Mouse (Mus musculus) embryonic facial prominence, embryonic 15.5 days (tissue): ENCODE data around the gene Cox4i1. TPM values are rescaled to one million over a fixed set of nuclear protein-coding genes. Genes with fewer than 3 reads are reported as not detected.

ENCODE experiments used
- ATAC-seq: fragments of 200-750 bp; cut with Nextera tagmentation; 2 replicates; pipeline ENCODE4 v1.8.0; 2017; ENCODE audit warnings: low read depth, moderate TSS enrichment; ENCODE audit not compliant: insufficient number of reproducible peaks, low FRiP score, low TSS enrichment
- H3K27ac ChIP-seq: fragments of 300-500 bp; sonication (generic); replicated peaks from 2 replicates; pipeline ENCODE4 v1.5.1; 2015; ENCODE audit warnings: mild to moderate bottlenecking, inconsistent platforms
- H3K27me3 ChIP-seq: fragments of 300-500 bp; sonication (generic); 2 replicates; pipeline ENCODE4 v1.6.1; 2015; ENCODE audit warnings: inconsistent platforms
- H3K36me3 ChIP-seq: fragments of 300-500 bp; sonication (generic); 2 replicates; pipeline ENCODE4 v1.6.1; 2015; ENCODE audit warnings: mild to moderate bottlenecking, inconsistent platforms
- H3K4me1 ChIP-seq: fragments of 300-500 bp; sonication (generic); 2 replicates; pipeline ENCODE4 v1.6.1; 2015; ENCODE audit warnings: inconsistent platforms
- H3K4me2 ChIP-seq: fragments of 300-500 bp; sonication (generic); replicated peaks from 2 replicates; pipeline ENCODE4 v1.6.1; 2015; ENCODE audit warnings: mild to moderate bottlenecking, inconsistent platforms
- H3K4me3 ChIP-seq: fragments of 300-500 bp; sonication (generic); replicated peaks from 2 replicates; pipeline ENCODE4 v1.5.1; 2015; ENCODE audit warnings: mild to moderate bottlenecking, inconsistent platforms
- H3K9ac ChIP-seq: fragments of 300-500 bp; sonication (generic); 2 replicates; pipeline ENCODE4 v1.6.1; 2015; ENCODE audit warnings: inconsistent platforms
- H3K9me3 ChIP-seq: fragments of 300-500 bp; sonication (generic); replicated peaks from 2 replicates; pipeline ENCODE4 v1.6.1; 2016; ENCODE audit warnings: inconsistent platforms
- WGBS: fragments of 180-500 bp; shearing (Covaris S2); methylation state at CpG from one replicate; pipeline ENCODE4 v1.1.7; 2015; 5-methylcytosine and 5-hydroxymethylcytosine counted together
- polyA plus RNA-seq: library from polyadenylated mRNA; unstranded; fragments of >200 nt; fragmentation: Nextera tagmentation; extraction: Ambion mirVana; gene quantifications from 2 replicates; pipeline ENCODE4 v1.2.1, GENCODE M21; 2015

Cox4i1 gene
- polyA plus RNA-seq, result 1,008 and 1,040 TPM in 2 replicates

- under 1% methylated on average over 103 of the region's 105 CpGs for WGBS
- Histone ChIP-seq H3K4me1 (peaks cover 50% of the 10 kb centered on the region), H3K27ac (peak within 1 kb of the TSS; percentile 92), H3K9me3 (no peaks in the 10 kb centered on the region), H3K9ac (peak within 1 kb of the TSS; percentile 98), H3K36me3 (peaks cover 28% of the 10 kb centered on the region), H3K4me2 (peak within 1 kb of the TSS; percentile 85), H3K27me3 (no peaks in the 10 kb centered on the region), H3K4me3 (peak within 1 kb of the TSS; percentile 99)
- ATAC-seq, result peak; percentile 95
Measured at GRCm38 (mm10) chr8:120667561-120668373, at the start of gene Cox4i1, which contains the start of gene Gm27021. Gene Cox4i1 (plus strand): TSS chr8:120668222. Gene Gm27021 (minus strand): TSS chr8:120668079.

GRCm38 (mm10) chr8:120619235-120620180 lies 48.5 kb upstream of the Cox4i1 start:
- Histone ChIP-seq H3K27ac (0 out of 2 replicates have a peak overlapping the region, but pooled peaks have one; percentile 4), H3K36me3 (no peaks in the 10 kb centered on the region), H3K27me3 (no peaks in the 10 kb centered on the region), H3K9ac (no peak overlapping the region), H3K4me1 (peaks cover 17% of the 10 kb centered on the region; the same call in 1 of the 2 replicates), H3K4me2 (no peak overlapping the region), H3K9me3 (no peaks in the 10 kb centered on the region), H3K4me3 (no peak overlapping the region)
- ATAC-seq, result no peak
- 72% methylated on average over 11 of the region's 11 CpGs for WGBS

GRCm38 (mm10) chr8:120620441-120620840 lies 47.6 kb upstream of the Cox4i1 start:
- 57% methylated on average over 7 of the region's 7 CpGs for WGBS
- H3K9ac ChIP-seq, result no peak overlapping the region
- no peaks in the 10 kb centered on the region for H3K9me3 ChIP-seq
- H3K27ac ChIP-seq, result no peak overlapping the region
- H3K4me2 ChIP-seq, result no peak overlapping the region
- peaks cover 17% of the 10 kb centered on the region; the same call in 1 of the 2 replicates for H3K4me1 ChIP-seq
- no peak for ATAC-seq
- H3K4me3 ChIP-seq, result no peak overlapping the region
- H3K36me3 ChIP-seq, result no peaks in the 10 kb centered on the region
- H3K27me3 ChIP-seq, result no peaks in the 10 kb centered on the region

GRCm38 (mm10) chr8:120622161-120622560 lies 45.9 kb upstream of the Cox4i1 start:
- Histone ChIP-seq H3K4me3 (no peak overlapping the region), H3K9ac (no peak overlapping the region), H3K27ac (no peak overlapping the region), H3K4me1 (peaks cover 10% of the 10 kb centered on the region; the same call in 1 of the 2 replicates), H3K4me2 (no peak overlapping the region), H3K27me3 (no peaks in the 10 kb centered on the region), H3K36me3 (no peaks in the 10 kb centered on the region), H3K9me3 (no peaks in the 10 kb centered on the region)
- 70% methylated on average over 14 of the region's 14 CpGs for WGBS
- ATAC-seq, result no peak

GRCm38 (mm10) chr8:120623608-120624007 lies 44.4 kb upstream of the Cox4i1 start:
- Histone ChIP-seq H3K4me1 (no peaks in the 10 kb centered on the region), H3K4me3 (no peak overlapping the region), H3K9ac (no peak overlapping the region), H3K4me2 (no peak overlapping the region), H3K27ac (no peak overlapping the region), H3K9me3 (no peaks in the 10 kb centered on the region), H3K27me3 (no peaks in the 10 kb centered on the region), H3K36me3 (no peaks in the 10 kb centered on the region)
- no peak for ATAC-seq
- WGBS, result 36% methylated on average over 2 of the region's 2 CpGs

GRCm38 (mm10) chr8:120626461-120626860 lies 41.6 kb upstream of the Cox4i1 start:
- no peak overlapping the region for H3K9ac ChIP-seq
- 59% methylated on average over 11 of the region's 11 CpGs for WGBS
- no peak for ATAC-seq

GRCm38 (mm10) chr8:120627298-120627697 lies 40.7 kb upstream of the Cox4i1 start:
- Histone ChIP-seq H3K9ac (no peak overlapping the region), H3K9me3 (no peaks in the 10 kb centered on the region), H3K27ac (no peak overlapping the region), H3K36me3 (no peaks in the 10 kb centered on the region), H3K4me1 (peaks cover 12% of the 10 kb centered on the region), H3K27me3 (no peaks in the 10 kb centered on the region), H3K4me2 (no peak overlapping the region), H3K4me3 (no peak overlapping the region)
- 82% methylated on average over 5 of the region's 5 CpGs for WGBS
- ATAC-seq, result no peak

More at GRCm38 (mm10) chr8:120626461-120626860, 41.6 kb upstream of the Cox4i1 start:
- Histone ChIP-seq H3K27ac (no peak overlapping the region), H3K4me2 (no peak overlapping the region), H3K4me3 (no peak overlapping the region), H3K9me3 (no peaks in the 10 kb centered on the region), H3K36me3 (no peaks in the 10 kb centered on the region), H3K4me1 (peaks cover 4% of the 10 kb centered on the region), H3K27me3 (no peaks in the 10 kb centered on the region)

GRCm38 (mm10) chr8:120630031-120630430 lies 38.0 kb upstream of the Cox4i1 start:
- 43% methylated on average over 5 of the region's 5 CpGs for WGBS
- Histone ChIP-seq H3K36me3 (no peaks in the 10 kb centered on the region), H3K27me3 (no peaks in the 10 kb centered on the region), H3K4me3 (no peak overlapping the region), H3K27ac (no peak overlapping the region), H3K4me1 (peaks cover 36% of the 10 kb centered on the region), H3K9me3 (no peaks in the 10 kb centered on the region), H3K9ac (no peak overlapping the region), H3K4me2 (no peak overlapping the region)
- no peak for ATAC-seq

- Histone ChIP-seq H3K9ac (no peak overlapping the region), H3K4me2 (no peak overlapping the region), H3K27ac (no peak overlapping the region), H3K36me3 (no peaks in the 10 kb centered on the region), H3K4me1 (peaks cover 36% of the 10 kb centered on the region), H3K4me3 (no peak overlapping the region), H3K27me3 (no peaks in the 10 kb centered on the region), H3K9me3 (no peaks in the 10 kb centered on the region)
- 50% methylated on average over 6 of the region's 6 CpGs for WGBS
- ATAC-seq, result no peak
Measured at GRCm38 (mm10) chr8:120630848-120631247, 37.2 kb upstream of the Cox4i1 start.

- WGBS, result 62% methylated on average over 21 of the region's 21 CpGs
- Histone ChIP-seq H3K36me3 (no peaks in the 10 kb centered on the region), H3K9ac (no peak overlapping the region), H3K27me3 (no peaks in the 10 kb centered on the region), H3K4me3 (no peak overlapping the region), H3K9me3 (no peaks in the 10 kb centered on the region), H3K4me1 (peaks cover 36% of the 10 kb centered on the region), H3K27ac (peak overlapping the region; percentile 51; the same call in 1 of the 2 replicates), H3K4me2 (no peak overlapping the region)
- ATAC-seq, result 0 out of 2 replicates have a peak, but pooled peaks have one; percentile 21
Measured at GRCm38 (mm10) chr8:120631441-120632375, 36.3 kb upstream of the Cox4i1 start.
